Mouse (Mus musculus): ENCODE measurements around the gene Tigit. TPM values are rescaled to one million over a fixed set of nuclear protein-coding genes. Genes with fewer than 3 reads are reported as not detected.
A peak's percentile ranks its signal among the peaks of the same experiment; 100 is the strongest.

Gene Tigit
- 1.0 and 1.1 TPM in 2 replicates for polyA plus RNA-seq (2015; fragmentation: Nextera tagmentation; extraction: Ambion mirVana)

DNA sequence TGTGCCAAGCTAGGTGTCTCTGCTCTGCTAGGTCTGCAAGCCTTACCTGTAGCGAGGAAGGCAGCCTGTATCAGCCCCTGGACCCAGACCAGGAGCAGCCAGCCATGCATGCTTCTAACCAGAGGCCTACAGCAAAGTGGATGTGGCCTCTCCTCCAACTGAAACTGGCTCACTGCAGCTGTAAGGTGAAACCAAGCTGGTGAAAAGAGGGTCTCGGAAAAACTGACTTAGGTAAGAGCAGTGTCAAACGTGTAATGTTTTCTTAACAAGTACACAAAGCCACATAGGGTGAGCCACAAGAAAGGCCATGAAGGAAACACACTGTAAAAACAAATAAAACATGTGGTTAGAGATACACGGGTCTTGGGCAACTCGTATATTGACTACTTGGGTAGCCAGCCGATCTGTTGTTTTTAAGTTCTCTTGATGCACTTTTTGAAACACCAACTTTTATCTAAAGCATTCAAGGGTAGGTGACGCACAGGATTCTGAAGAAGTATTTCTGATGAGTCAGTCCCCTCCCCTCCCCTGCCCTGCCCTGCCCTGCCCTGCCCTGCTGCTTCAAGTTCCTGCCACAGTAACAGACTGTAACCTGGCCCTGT, at the start of gene Tigit:
Gene Tigit (minus strand): TSS at position 169 of the 602 bp plus-strand sequence.
- DNase-seq (ENCODE audit: low spot score): peak; percentile 56

DNA sequence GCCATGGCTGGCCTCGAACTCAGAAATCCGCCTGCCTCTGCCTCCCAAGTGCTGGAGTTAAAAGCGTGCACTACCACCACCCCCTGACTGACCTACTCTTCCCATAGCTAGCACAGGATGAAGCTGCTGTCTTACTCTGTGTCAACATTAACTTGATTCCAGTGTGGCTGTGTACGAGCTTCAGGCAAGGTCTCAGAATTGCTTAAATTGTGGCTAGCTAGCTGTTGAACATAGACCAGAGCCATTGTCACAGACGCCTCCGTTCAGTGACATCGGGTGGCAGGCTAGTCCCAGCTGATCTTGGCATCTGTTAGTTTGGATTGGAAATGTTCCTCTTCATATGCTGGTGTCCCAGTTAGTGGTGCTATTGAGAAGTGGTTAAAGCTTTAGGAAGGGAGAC, 47.4 kb upstream of the Tigit start:
- DNase-seq (ENCODE audit: low spot score): no peak

DNA sequence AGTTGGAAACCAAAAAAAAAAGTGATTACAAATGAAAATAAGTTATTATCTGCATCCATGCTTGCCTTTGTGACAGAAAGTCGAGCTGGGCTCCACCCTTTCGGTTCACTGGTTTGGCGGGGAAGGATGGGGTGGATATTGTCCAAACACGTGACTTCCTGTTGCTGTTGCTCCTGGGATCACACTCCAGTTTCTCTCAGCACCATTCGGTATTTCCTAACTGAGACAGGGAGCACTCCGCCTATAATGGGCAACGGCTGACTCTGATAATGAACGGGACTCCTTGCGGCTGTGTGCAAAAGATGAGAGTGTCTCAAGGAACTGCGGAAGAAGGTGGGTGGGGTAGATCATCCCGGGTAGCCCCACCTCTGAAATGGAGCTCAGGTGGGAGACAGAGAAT, 46.7 kb upstream of the Tigit start:
- no peak for DNase-seq (ENCODE audit: low spot score)

DNA sequence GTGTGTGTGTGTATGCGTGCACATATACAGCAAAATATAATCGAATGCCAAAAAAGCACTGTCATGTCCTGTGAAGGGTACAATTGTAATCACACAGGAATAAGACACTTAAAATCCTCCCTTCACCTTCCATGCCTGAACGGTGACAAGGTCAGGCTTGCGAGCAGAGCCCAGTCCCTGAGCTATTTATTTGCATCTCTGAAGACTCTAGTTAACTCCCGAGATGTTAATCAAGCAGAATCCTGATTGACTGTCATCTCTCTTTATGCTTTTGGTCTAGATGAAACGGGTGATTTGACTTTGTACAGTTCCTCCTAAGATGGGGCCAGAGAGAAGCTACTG, 46.2 kb upstream of the Tigit start:
- DNase-seq (ENCODE audit: low spot score): no peak

DNA sequence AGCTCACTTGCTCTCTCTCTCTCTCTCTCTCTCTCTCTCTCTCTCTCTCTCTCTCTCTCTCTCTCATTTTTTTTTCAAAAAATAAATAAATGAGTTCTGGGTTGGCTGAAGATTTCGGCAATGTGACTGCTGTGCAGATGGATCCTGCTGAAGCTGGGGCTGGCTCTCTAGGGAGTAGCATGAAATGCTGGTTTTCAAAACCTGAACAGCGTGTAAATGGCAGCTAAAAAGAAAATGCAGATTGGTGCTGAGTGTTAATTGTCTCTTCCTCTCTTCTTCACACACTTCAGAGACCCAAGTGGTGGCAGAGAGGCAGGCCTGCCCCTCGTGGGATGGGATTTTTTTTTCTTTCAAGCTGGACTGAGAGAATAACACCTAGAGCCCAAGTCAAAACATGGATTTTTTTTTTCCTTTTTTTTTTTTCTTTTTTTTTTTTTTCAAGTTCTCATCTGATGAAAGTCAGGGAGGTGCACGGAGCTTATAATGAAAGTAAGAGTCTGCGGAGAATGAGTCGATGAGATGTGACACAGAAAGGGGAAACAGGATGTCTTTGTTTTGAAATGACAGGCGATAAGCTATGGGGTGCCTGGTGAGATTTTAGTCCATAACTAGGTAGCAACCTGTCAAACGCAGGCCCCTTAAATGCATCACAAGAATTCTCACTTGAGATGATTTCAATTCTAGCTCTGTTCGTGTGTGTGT, 45.6 kb upstream of the Tigit start:
- peak; percentile 70 for DNase-seq (ENCODE audit: low spot score)

DNA sequence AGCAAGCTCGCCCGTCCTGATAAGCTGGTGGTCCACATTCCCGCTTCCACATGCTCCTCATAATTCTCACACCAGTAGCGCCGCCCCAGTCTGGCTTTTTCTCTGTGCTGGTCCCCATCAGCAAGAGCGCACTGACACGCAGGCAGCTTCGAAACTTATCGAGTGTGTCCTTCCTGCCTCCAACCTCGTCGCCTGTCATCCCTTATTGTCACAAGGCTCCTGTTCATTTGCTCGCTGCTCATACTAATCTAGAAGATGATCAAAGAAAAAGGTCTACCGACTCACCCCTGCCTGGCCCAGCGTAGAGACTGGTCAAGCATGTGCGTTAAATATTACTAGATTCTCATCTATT, 45.1 kb upstream of the Tigit start:
- peak; percentile 15 for DNase-seq (ENCODE audit: low spot score)

DNA sequence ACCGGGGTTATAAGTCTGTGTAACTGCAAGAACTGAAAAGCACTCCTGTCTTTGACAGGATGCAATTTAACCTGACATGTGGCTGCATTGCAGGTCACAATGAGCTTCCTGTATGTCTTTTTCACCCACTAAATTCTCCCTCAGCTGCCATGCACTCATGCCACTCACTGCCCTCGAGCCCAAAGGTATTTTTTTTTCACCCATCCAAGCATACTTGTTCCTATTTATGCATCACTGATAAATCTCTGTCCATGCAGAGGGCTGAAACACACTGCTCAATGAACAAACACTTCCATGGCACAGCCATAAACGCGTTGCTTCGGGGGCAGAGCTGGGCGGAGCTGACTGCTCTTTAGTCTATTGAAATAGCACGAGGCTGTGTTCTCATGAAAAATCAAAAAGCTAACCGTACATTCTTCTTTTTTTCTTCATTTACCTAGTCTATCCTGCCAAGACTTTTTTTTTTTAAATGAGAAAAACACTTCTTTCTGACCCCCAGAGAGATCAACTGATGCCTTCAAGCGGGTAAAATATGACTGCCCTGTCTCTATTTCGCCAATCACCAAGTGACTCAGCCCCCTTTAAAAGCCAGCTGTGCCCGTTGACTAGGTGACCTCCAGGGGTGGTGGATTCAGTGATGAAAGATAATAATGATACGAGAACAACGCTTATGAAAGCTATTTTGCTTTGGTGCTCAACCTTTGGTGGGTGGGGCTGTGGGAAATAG, 44.6 kb upstream of the Tigit start:
- DNase-seq (ENCODE audit: low spot score): peak; percentile 37

DNA sequence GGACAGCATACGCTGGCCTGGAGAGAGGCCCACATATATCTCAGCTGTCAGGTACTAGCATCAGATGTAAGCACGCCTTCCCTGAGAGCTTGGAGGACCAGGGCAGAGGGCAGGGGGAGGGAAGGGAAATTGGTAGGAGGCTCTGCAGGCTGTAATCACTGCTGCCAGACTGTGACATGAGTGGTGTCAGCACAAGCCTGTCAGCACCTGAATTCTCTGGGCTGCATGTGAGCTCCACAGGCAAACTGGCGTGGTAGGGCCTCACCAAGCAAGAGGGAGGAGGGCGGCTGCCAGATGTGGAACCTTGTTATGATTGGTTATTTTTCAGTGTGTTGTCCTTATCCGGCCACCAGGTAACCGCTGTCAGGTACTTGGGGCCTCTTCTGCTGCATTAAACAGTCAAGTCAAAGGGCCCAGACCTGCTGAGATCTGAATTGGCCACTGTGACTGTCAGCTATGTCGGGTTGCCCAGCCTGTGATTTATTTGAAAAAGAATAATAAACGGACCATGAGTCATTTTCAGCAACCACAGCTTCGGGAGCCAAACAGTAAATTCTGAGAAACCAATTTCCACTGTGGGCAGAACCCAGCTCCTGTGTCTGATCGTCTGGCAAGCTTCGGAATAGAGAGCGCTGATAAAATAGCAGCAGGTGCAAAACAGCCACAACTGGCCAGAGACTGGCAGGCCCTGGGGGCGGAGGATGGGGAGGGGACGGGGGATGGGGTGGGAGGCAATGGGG, 38.0 kb upstream of the Tigit start:
- DNase-seq (ENCODE audit: low spot score): no peak

DNA sequence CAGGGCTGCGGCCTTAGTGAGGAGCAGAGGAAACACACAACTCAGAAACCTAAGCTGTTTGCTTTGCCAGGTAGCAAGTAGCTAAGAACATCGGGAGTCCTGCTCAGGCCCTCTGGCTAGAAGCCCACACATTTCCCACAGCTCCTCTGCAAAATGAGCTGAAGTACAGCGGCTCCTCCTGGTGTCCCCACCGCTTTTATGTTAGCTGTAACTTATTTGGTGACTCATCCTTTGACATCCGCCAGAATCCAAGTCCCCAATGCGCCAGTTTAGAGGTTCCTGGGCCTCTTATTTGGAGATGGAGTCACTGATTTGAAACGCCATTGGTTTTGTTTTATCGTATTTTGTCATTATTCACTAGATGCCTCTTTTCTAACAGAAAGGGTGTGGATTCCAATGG, 36.6 kb upstream of the Tigit start:
- no peak for DNase-seq (ENCODE audit: low spot score)

DNA sequence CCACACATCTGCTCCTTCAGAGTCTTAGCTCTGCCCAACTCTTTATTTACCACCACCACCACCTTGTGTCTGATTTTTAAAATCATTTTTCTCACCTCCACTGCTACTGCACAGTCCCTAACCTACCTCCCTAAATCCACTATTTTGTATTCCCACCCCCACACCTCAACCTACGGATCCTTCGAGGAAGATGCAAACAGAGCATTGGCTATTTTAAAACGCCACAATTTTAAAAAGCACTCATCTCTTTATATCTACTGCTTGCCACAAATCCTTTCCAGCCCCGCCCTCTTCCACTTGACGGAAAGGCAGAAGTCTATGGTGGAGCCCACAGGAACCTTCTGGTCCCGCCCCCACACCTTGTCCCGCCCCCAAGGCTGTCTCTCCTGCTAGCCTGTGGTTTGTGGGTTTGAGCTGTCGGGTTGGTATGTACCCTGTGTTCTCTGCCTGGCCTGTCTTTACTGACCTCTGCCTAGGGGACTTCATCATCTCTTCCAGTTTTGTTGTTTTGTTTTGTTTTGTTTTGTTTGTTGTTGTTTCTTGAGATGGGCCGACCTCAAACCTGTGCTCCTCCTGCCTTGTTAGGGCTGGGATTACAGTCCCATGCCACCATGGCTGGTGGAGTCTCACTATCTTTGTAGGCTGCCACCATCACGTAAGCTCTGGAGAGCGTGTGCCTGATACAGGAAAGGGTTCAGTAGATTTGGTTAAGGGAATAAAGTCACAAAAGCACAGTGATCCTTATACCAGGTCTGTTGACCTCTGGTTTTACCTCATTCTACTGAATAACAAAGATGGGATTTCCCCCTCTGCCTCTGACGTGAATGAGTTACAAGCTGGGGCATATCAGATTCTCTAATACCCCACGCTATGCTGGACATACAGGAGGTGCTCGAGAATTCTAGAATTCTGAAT, 35.0 kb upstream of the Tigit start:
- DNase-seq (ENCODE audit: low spot score): peak; percentile 82

DNA sequence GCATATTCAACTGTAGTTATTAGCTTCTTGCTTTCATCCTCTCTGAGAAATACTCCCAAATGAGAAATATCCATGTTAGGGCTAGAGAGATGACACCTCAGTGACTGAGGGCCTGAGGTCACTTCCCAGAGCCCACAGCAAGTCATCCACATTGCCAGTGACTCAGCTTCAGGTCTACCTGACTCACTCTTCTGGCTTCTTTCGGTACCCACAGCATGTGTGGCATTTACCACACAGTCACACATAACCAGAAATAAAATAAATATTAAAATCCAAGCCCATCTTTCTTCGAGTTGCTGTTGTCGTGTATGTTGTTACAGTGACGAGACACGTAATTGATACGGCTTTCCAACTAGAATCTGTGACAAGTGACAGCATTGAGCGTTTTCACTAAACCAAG, 33.8 kb upstream of the Tigit start:
- no peak for DNase-seq (ENCODE audit: low spot score)

DNA sequence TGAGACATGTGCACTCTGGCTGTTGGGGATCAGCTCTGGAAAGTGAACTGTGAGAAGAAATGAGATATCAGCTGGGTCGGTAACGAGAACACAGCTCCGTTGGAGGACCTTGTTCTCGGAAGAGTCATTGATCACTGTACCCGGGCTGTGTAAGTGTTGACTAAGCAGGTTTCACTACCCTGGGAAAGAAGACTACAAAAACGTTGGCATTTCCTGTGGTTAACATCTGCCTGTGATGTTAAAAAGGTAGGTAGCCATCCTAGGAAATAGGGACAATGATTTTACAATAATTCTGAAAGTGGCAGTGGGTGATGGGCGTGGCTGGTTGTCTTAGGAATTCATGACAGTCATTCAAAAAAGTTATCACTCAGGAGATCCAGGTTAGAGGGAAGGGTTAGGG, 31.9 kb upstream of the Tigit start:
- no peak for DNase-seq (ENCODE audit: low spot score)

DNA sequence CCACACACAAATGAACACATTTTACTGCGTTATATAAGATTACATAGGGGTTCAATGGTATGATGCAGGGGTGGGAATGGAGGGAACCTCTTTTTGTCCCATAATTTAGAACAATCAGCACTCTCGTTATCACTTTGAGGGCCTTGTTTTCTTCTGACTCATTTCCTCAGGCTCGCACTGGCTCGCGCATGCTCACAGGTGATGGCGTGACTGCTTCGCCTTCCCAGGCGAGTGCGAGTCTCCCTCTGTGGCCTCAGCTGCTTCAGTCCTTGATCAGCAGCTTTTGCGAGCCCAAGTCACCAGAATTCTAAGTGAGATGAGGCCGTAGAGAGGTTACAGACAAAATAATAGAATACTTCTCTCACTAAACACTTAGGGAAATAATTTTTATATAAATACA, 30.2 kb upstream of the Tigit start:
- no peak for DNase-seq (ENCODE audit: low spot score)

DNA sequence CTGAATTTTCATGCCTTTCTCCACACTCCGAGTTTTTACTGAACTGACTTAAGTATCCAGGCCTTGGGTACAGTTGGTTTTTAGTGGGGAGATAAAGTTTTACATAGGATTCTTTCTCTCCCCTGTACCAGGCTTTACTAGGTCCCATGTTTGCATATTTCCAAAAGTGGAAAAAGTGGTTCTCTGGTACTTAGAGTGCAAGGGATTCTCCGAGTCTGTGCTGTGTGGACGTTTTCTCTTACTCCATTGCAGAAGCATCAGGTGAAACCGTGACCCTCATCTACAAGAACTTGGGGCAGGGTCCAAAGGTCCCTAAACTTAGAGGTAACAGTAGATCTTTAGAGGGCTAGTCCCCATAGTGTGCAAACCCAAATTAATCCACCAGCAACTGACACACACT, 28.7 kb upstream of the Tigit start:
- no peak for DNase-seq (ENCODE audit: low spot score)

DNA sequence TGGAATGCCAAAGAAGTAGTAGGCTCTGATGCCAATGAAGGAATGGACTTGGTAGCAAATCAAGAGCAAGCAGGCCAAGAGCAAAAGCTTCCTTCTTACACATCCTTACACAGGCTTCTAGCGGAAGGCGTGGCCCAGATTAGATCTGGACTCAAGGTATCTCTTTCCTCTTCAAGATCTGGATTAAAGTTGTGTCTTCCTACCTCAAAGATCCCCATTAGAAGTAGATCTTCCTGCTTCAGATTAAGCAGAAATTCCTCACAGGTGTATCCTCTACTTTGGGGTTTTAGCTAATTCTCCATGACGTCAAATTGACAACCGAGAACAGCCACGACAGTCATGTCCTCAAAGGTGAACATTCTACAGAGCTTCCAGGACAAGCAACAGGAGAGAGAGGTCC, 27.8 kb upstream of the Tigit start:
- no peak for DNase-seq (ENCODE audit: low spot score)

DNA sequence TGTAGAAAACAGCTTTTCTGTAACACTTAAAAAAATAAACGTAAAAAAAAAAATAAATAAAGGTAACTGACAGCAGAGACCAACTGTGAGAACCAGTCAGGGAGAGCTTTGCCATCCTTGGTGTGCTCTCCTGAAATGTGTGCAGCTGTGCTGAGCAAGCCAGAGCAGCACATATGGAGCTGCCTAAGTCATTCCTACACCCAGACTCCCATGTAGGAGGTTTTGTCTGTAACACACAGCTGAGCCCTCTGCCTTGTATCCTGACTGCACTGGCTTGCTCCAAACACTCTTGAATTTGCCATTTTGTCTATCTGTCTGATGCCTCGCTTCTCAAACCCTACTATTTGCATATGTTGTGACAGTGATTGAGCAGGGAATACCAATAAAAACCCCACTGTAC, 27.0 kb upstream of the Tigit start:
- DNase-seq (ENCODE audit: low spot score): no peak

DNA sequence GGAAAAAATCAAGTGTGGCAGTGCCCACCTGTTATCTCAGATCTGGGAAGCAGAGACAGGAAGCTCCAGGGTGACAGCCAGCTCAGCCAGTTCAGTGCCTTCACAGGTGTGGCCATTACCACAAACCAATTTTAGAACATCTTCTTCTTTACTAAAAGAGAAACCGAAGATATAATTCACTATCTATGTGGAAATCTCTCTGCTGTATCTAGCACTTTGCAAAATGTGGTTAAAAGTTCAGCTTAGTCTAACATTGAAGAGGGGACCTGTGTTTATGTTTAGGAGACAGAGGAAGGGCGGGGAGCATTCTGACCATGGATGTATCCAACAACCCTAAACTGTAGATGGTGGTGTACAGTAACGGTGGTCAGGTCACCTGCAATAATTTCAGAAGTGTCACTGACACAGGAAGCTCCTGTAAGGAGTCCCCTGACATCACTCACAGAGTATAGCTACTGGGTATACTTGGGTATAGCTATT, 26.3 kb upstream of the Tigit start:
- peak; percentile 49 for DNase-seq (ENCODE audit: low spot score)

DNA sequence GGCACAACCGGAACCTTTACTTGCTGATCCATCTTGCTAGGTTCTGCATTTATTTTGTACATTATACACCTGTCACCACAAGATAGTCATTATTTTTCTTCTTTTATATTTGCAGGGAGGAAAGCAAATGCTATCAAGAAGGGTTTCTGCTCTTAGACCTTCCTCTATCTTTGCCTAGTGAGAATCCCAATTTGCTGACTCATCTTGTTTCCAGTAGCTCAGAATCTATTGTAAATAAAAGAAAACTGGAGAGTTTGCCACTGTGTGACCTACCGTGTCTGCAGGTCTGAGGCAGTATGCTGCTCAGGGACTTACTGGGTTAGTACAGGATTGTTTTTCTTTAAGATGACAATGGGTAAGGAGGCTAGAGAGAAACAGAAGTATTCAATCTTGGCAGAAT, 24.0 kb upstream of the Tigit start:
- DNase-seq (ENCODE audit: low spot score): no peak

DNA sequence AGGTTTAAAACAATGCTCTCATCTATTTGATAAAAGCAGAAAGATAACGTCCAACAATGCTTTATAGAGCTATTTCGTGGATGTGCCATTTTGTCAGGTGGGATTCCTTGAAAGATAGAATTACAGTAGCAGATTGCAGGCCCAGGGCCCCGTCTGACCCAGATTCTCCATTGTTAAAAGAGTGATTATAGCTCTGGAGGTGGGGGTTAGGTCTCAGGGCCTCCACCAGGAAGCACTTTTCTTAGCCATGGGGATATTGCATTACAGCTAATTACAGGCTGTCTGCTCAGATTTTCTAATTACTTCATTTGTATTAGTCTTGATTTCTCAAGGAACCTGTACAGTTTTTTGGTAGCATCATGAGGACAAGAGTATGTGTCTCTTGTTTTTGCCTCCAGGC, 10.5 kb upstream of the Tigit start:
- DNase-seq (ENCODE audit: low spot score): no peak

DNA sequence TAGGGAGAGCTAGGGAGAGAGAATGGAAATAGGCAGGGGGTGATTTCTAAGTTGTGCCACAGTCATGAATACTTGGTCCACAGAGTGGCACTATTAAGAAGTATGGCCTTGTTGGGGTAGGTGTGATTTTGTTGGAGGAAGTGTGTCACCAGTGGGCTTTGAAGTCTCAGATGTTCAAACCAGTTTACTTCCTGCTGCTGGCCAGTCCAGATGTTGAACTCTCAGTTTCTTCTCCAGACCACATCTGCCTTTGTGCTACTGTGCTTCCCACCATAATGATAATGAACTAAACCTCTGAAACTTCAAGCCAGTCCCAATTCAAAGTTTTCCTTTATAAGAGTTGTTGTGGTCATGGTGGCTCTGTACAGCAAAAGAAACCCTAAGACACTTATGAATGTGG, 8.8 kb upstream of the Tigit start:
- DNase-seq (ENCODE audit: low spot score): no peak

DNA sequence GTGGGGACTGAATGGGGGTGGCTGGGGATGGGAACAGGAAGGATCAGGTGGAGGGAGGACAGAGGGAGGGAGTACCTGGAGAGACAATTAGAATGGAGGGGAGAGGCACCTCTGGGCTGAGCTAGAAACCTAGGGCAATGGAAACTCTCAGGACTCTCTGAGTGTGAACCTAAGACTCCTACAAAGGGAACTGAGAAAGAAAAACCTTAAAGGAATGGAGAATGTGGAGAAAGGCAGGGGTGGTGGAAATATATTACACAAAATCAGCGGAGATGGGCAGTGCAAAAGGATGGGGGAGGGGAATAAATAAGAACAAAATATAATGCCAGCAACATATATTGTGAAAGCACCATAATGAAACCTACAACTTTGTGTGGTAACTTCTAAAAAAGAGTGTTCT, 8.0 kb upstream of the Tigit start:
- DNase-seq (ENCODE audit: low spot score): no peak

Measured in thymus, postnatal 0 days (tissue).